Mouse (Mus musculus) heart, adult 2 months (tissue): Measurements from ENCODE around the gene Mdk. TPM values are rescaled to one million over a fixed set of nuclear protein-coding genes. Genes with fewer than 3 reads are reported as not detected.

ENCODE experiments used
- DNase-seq, 2 experiments: peaks; one replicate each; pipeline ENCODE4 v3.0.0; 2021
- H3K27ac ChIP-seq: fragments of 200-600 bp; 2 replicates; pipeline ENCODE4 v1.8.1; 2022
- H3K27me3 ChIP-seq: fragments of 200-500 bp; 2 replicates; pipeline ENCODE4 v1.6.1; 2012; ENCODE audit warnings: mild to moderate bottlenecking, low read length, inconsistent platforms, mixed read lengths; ENCODE audit not compliant: control insufficient read depth, insufficient read depth
- H3K36me3 ChIP-seq: fragments of 200-500 bp; 2 replicates; pipeline ENCODE4 v1.6.1; 2012; ENCODE audit warnings: low read length, inconsistent platforms; ENCODE audit not compliant: control insufficient read depth, insufficient read depth
- H3K4me1 ChIP-seq: fragments of 200-500 bp; 2 replicates; pipeline ENCODE4 v1.6.1; 2011; ENCODE audit warnings: low read length; ENCODE audit not compliant: control insufficient read depth, insufficient read depth
- H3K4me3 ChIP-seq: fragments of 200-600 bp; 2 replicates; pipeline ENCODE4 v1.8.1; 2022
- H3K79me2 ChIP-seq: fragments of 200-500 bp; replicated peaks from 2 replicates; pipeline ENCODE4 v1.6.1; 2012; ENCODE audit warnings: mild to moderate bottlenecking, inconsistent platforms, low read length, moderate library complexity, mixed read lengths; ENCODE audit not compliant: control insufficient read depth, insufficient read depth
- H3K9ac ChIP-seq: fragments of 200-500 bp; 2 replicates; pipeline ENCODE4 v1.6.1; 2012; ENCODE audit warnings: low read depth, mild to moderate bottlenecking, control low read depth, inconsistent platforms, low read length, mixed read lengths
- CTCF ChIP-seq: fragments of 200-600 bp; IDR thresholded peaks from 2 replicates; pipeline ENCODE4 v1.8.1; 2022; ENCODE audit warnings: antibody characterized with exemption, mild to moderate bottlenecking, moderate library complexity
- EP300 ChIP-seq: fragments of 200-500 bp; IDR thresholded peaks from 2 replicates; pipeline ENCODE4 v1.6.1; 2011; ENCODE audit warnings: low read depth, low read length, control low read depth; ENCODE audit not compliant: insufficient read depth
- POLR2A ChIP-seq: fragments of 200-500 bp; IDR thresholded peaks from 2 replicates; pipeline ENCODE4 v1.6.1; 2011; ENCODE audit warnings: mild to moderate bottlenecking, low read depth, low read length, control low read depth; ENCODE audit not compliant: insufficient read depth
- WGBS: fragments of 180-500 bp; shearing (Covaris S2); methylation state at CpG from one replicate; pipeline ENCODE4 v1.1.7; 2018; 5-methylcytosine and 5-hydroxymethylcytosine counted together
- intact Hi-C: fragments of 180-260 bp; cut with DNase I; formaldehyde crosslinking; loops from one replicate; pipeline ENCODE4 v1.15.1; 2025
- microRNA-seq, 2 experiments: library from miRNA; unstranded; fragments of <30 nt; microRNA quantifications; one replicate each; pipeline ENCODE4 v1.2.0; 2021
- polyA plus RNA-seq: library from polyadenylated mRNA; depleted of rRNA; stranded (reverse); fragments of >200 nt; gene quantifications from 2 replicates; pipeline ENCODE4 v1.2.3, GENCODE M21; 2012; rRNA removed
- total RNA-seq, 2 experiments: library from RNA; stranded (reverse); gene quantifications; 2 replicates each; pipeline ENCODE4 v1.2.3; 2021

Mdk gene
- total and polyA plus RNA-seq, 3 experiments: 2.5 to 4.1 (median 2.8) TPM

DNA sequence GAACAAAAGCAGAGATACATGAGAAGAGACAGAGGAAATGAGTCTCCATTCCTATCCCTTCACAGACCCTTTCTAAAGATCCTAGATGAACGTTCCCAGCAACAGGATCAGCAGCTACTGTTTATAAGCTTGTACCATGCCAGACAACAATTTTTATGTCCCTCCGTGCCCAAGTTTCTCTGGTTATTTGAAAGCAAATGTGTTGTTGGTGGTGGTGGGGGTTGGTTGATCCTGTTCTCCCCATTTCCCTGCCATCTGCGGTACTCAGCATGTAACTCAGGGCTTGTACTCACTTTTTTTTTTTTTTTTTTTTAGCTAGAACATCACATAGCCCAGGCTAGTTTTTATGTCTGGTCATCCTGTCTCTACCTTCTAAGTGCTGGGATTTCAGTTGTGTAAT, 33.0 kb downstream of the Mdk start:
- WGBS: 91% methylated on average over 3 of the region's 3 CpGs
- Histone ChIP-seq H3K79me2 (no peaks in the 10 kb centered on the region), H3K36me3 (no peaks in the 10 kb centered on the region), H3K4me1 (no peaks in the 10 kb centered on the region), H3K9ac (no peak overlapping the region), H3K4me3 (no peak overlapping the region), H3K27ac (no peak overlapping the region), H3K27me3 (no peaks in the 10 kb centered on the region)
- TF ChIP-seq EP300: no peak
- no peak for TF ChIP-seq CTCF
- no peak for TF ChIP-seq POLR2A
- DNase-seq: no peak
- intact Hi-C loops: no loop called here

DNA sequence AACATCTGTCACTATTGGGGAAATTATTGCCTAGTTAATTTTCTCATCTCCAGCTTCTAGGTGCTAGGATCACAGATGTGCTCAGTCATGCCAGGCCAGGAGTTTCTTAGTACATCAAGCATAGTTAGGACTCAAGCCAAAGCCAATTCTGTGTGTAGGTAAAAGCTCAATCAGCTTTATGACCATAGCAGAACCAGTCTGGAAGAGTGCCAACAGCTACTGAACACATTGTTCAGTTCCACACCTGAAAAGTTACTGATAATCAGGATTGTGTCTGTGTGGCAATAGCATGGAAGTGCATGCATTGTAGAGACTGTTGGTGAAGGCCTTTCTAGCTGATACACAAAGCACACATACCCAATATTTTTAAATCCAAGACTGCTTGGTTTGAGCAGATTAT, 34.1 kb downstream of the Mdk start:
- H3K9ac ChIP-seq: no peak overlapping the region
- intact Hi-C loops: no loop called here

DNA sequence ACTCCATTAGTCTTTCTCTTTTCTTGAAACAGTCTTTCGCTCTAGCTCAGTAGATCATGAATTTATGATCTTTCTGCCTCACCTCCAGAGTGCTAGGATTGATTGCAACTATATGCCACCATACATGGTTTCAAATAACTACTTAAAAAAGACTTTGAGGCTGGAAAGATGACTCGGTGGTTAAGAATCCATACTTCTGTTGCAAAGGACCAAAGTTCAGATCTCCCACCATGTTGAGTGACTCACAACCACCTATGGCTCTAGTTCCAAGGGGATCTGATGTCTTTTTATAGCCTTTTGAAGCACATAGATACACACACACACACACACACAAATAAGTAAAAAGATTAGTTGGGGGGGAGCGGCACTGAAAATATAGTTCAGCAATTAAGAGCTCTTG, 36.7 kb downstream of the Mdk start:
- H3K27ac ChIP-seq: no peak overlapping the region
- H3K4me1 ChIP-seq: no peaks in the 10 kb centered on the region
- intact Hi-C loops: no loop called here
- no peaks in the 10 kb centered on the region for H3K79me2 ChIP-seq
- 96% methylated on average over 3 of the region's 3 CpGs for WGBS
- no peak overlapping the region for H3K4me3 ChIP-seq
- DNase-seq: no peak
- no peaks in the 10 kb centered on the region for H3K36me3 ChIP-seq
- no peak for TF ChIP-seq EP300
- TF ChIP-seq CTCF: no peak
- TF ChIP-seq POLR2A: no peak
- H3K9ac ChIP-seq: no peak overlapping the region
- H3K27me3 ChIP-seq: no peaks in the 10 kb centered on the region

More for the DNA sequence above, 34.1 kb downstream of the Mdk start:
- Histone ChIP-seq H3K27ac (no peak overlapping the region), H3K79me2 (no peaks in the 10 kb centered on the region), H3K4me3 (no peak overlapping the region), H3K27me3 (no peaks in the 10 kb centered on the region), H3K4me1 (no peaks in the 10 kb centered on the region), H3K36me3 (no peaks in the 10 kb centered on the region)
- TF ChIP-seq EP300 (no peak), POLR2A (no peak), CTCF (no peak)
- no peak for DNase-seq

DNA sequence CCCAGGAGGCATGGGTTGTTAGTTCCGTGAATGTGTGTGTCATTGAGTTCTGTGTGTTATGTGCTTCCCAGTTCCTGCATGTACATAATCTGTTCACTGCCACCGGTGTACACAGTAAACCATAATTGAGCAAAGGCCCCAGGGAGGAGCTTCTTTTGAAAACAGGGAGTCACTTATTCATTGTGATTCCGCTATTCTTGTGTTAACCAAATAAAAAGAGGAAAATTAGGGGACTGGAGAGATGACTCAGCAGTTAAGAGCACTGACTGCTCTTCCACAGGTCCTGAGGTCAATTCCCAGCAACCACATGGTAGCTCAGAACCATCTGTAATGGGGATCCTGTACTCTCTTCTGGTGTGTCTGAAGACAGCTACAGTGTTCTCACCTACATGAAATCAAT, 37.4 kb downstream of the Mdk start:
- no peak for TF ChIP-seq EP300
- no peak for TF ChIP-seq POLR2A
- no peaks in the 10 kb centered on the region for H3K79me2 ChIP-seq
- no peaks in the 10 kb centered on the region for H3K4me1 ChIP-seq
- no peak overlapping the region for H3K9ac ChIP-seq
- no peaks in the 10 kb centered on the region for H3K27me3 ChIP-seq
- H3K36me3 ChIP-seq: no peaks in the 10 kb centered on the region
- H3K27ac ChIP-seq: no peak overlapping the region
- no peak overlapping the region for H3K4me3 ChIP-seq
- intact Hi-C loops: no loop called here
- DNase-seq: no peak
- 86% methylated on average over 3 of the region's 3 CpGs for WGBS

DNA sequence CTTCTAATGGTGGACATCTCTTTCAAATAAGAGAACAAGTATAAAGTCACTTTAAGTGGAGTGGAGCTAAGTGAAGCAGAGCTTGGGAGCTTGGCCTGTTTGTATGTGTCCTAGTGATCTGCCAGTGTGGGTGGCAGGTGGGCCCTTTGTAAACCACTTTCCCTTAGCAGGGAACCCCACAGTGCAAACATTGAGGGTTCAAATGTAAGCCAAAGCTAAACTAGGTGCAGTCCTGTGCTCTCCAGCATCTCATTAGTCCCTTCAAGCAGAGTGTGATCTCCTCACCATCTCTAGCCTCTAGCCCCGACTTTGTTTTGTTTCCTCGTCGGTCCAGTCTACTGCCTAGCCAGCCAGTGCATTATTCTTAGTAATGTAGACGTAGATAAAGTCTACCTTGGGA, 47.5 kb downstream of the Mdk start:
- H3K27me3 ChIP-seq: no peaks in the 10 kb centered on the region
- intact Hi-C loops: no loop called here
- no peaks in the 10 kb centered on the region for H3K79me2 ChIP-seq
- H3K4me3 ChIP-seq: no peak overlapping the region
- 82% methylated on average over 4 of the region's 4 CpGs for WGBS
- H3K9ac ChIP-seq: no peak overlapping the region
- TF ChIP-seq EP300 (no peak), POLR2A (no peak), CTCF (no peak)
- H3K4me1 ChIP-seq: no peaks in the 10 kb centered on the region
- H3K27ac ChIP-seq: no peak overlapping the region
- H3K36me3 ChIP-seq: peaks cover 3% of the 10 kb centered on the region; the same call in 1 of the 2 replicates
- DNase-seq: no peak

DNA sequence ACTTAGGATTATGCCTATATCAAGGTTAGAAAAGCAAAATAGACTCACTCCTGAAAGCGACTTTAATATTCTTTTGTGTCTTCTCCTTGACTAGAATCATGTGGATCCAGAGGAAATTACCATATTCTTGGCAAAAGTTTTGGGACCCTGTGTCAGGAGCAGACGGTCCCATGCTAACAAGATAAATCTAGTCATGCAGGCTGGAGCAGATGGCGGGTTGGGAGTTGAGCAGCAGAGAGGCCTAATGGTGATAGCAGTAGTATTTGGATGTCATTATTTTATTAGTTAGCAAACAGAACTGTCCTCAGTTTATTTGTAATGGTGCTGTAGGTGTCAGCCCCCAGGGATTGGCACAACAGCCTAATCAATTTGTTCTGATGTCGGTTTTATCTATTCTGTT, 48.1 kb downstream of the Mdk start:
- Histone ChIP-seq H3K4me1 (no peaks in the 10 kb centered on the region), H3K9ac (no peak overlapping the region), H3K36me3 (peaks cover 3% of the 10 kb centered on the region; the same call in 1 of the 2 replicates), H3K27ac (no peak overlapping the region), H3K4me3 (no peak overlapping the region), H3K27me3 (no peaks in the 10 kb centered on the region), H3K79me2 (no peaks in the 10 kb centered on the region)
- 82% methylated on average over 4 of the region's 4 CpGs for WGBS
- no peak for DNase-seq
- intact Hi-C loops: no loop called here
- TF ChIP-seq EP300: no peak
- no peak for TF ChIP-seq CTCF
- TF ChIP-seq POLR2A: no peak

Small RNA genes lying within 50 kb of the gene (microRNA-seq; reads per million reads assigned to microRNA genes)
- gene Mir6999: 0 to 0.56 reads per million in 2 experiments

Other genes with a start within 250 kb of the Mdk start
- 10 to 100 TPM; 43.1 to 54.1 TPM for gene Atg13, start 221.7 kb downstream of the Mdk start, total RNA-seq
- gene Atg13, start 221.7 kb downstream of the Mdk start, polyA plus RNA-seq: 66.4 and 87.7 TPM in 2 replicates
- 1 to 10 TPM; 7.1 to 8.5 TPM for gene Harbi1, start 221.4 kb downstream of the Mdk start, total RNA-seq
- gene Harbi1, start 221.4 kb downstream of the Mdk start, polyA plus RNA-seq: 3.2 and 3.9 TPM in 2 replicates
- gene Ambra1, start 202.2 kb downstream of the Mdk start, total RNA-seq: 10 to 100 TPM; 14.7 to 15.3 TPM
- 12.7 and 15.4 TPM in 2 replicates for gene Ambra1, start 202.2 kb downstream of the Mdk start, polyA plus RNA-seq
- gene Chrm4, start 5.0 kb downstream of the Mdk start, total RNA-seq: not detected
- 0.14 and 0.29 TPM in 2 replicates for gene Chrm4, start 5.0 kb downstream of the Mdk start, polyA plus RNA-seq
- not detected for gene Gm9821, start 13.4 kb upstream of the Mdk start, total RNA-seq
- gene Gm9821, start 13.4 kb upstream of the Mdk start, polyA plus RNA-seq: not detected in 2 replicates
- gene Dgkz, start 43.6 kb upstream of the Mdk start, total RNA-seq: 10 to 100 TPM; 35.5 to 37.5 TPM
- gene Dgkz, start 43.6 kb upstream of the Mdk start, polyA plus RNA-seq: 102 and 118 TPM in 2 replicates
- 1 to 10 TPM; 3.8 to 5.8 TPM for gene Creb3l1, start 92.2 kb upstream of the Mdk start, total RNA-seq
- 3.3 and 4.5 TPM in 2 replicates for gene Creb3l1, start 92.2 kb upstream of the Mdk start, polyA plus RNA-seq
- gene Phf21a, start 160.8 kb upstream of the Mdk start, total RNA-seq: 10 to 100 TPM; 26.4 to 30.2 TPM
- 27.6 and 29.5 TPM in 2 replicates for gene Phf21a, start 160.8 kb upstream of the Mdk start, polyA plus RNA-seq